Mouse (Mus musculus) hindbrain, embryonic 15.5 days (tissue): Measurements from ENCODE around the gene Aicda. TPM values are rescaled to one million over a fixed set of nuclear protein-coding genes. Genes with fewer than 3 reads are reported as not detected.
"Not testable (repeated sequence)": the region's sequence is repeated elsewhere in the genome, so short reads cannot be mapped to it uniquely, and the experiment has no call there.

Experiments used
- ATAC-seq: fragments of 200-750 bp; cut with Nextera tagmentation; 2 replicates; pipeline ENCODE4 v1.8.0; 2017; ENCODE audit warnings: low read depth, moderate number of reproducible peaks, moderate TSS enrichment; ENCODE audit not compliant: low FRiP score
- H3K27ac ChIP-seq: fragments of 300-500 bp; sonication (generic); replicated peaks from 2 replicates; pipeline ENCODE4 v1.5.1; 2015; ENCODE audit warnings: mild to moderate bottlenecking, inconsistent platforms
- H3K27me3 ChIP-seq: fragments of 300-500 bp; sonication (generic); 2 replicates; pipeline ENCODE4 v1.6.1; 2015; ENCODE audit warnings: control low read depth, inconsistent platforms
- H3K36me3 ChIP-seq: fragments of 300-500 bp; sonication (generic); 2 replicates; pipeline ENCODE4 v1.6.1; 2015; ENCODE audit warnings: control low read depth, inconsistent platforms
- H3K4me1 ChIP-seq: fragments of 300-500 bp; sonication (generic); replicated peaks from 2 replicates; pipeline ENCODE4 v1.6.1; 2015; ENCODE audit warnings: control low read depth, inconsistent platforms
- H3K4me2 ChIP-seq: fragments of 300-500 bp; sonication (generic); 2 replicates; pipeline ENCODE4 v1.6.1; 2015; ENCODE audit warnings: moderate library complexity, mild to moderate bottlenecking, inconsistent platforms
- H3K4me3 ChIP-seq: fragments of 300-500 bp; sonication (generic); 2 replicates; pipeline ENCODE4 v1.5.1; 2015; ENCODE audit warnings: mild to moderate bottlenecking, inconsistent platforms
- H3K9ac ChIP-seq: fragments of 300-500 bp; sonication (generic); 2 replicates; pipeline ENCODE4 v1.6.1; 2015; ENCODE audit warnings: inconsistent platforms
- H3K9me3 ChIP-seq: fragments of 300-500 bp; sonication (generic); 2 replicates; pipeline ENCODE4 v1.6.1; 2016; ENCODE audit warnings: control low read depth, inconsistent platforms
- WGBS: fragments of 180-500 bp; shearing (Covaris S2); methylation state at CpG from one replicate; pipeline ENCODE4 v1.1.7; 2015; 5-methylcytosine and 5-hydroxymethylcytosine counted together
- polyA plus RNA-seq: library from polyadenylated mRNA; unstranded; fragments of >200 nt; fragmentation: Nextera tagmentation; extraction: Ambion mirVana; gene quantifications from 2 replicates; pipeline ENCODE4 v1.2.1, GENCODE M21; 2015

Aicda gene
- polyA plus RNA-seq, 1 experiment from 2014 or later = 0.77 TPM

- 79% methylated on average over 11 of the region's 11 CpGs for WGBS
- Histone ChIP-seq H3K9ac (no peak overlapping the region), H3K4me2 (no peak overlapping the region), H3K9me3 (no peaks in the 10 kb centered on the region), H3K36me3 (no peaks in the 10 kb centered on the region), H3K4me1 (0 out of 2 replicates have a peak, but pooled peaks cover 2% of the 10 kb centered on the region), H3K27me3 (no peaks in the 10 kb centered on the region), H3K4me3 (no peak overlapping the region), H3K27ac (no peak overlapping the region)
- no peak for ATAC-seq
Measured at GRCm38 (mm10) chr6:122528136-122528535, 25.5 kb upstream of the Aicda start.

- Histone ChIP-seq H3K27me3 (no peaks in the 10 kb centered on the region), H3K36me3 (no peaks in the 10 kb centered on the region), H3K9ac (no peak overlapping the region), H3K9me3 (no peaks in the 10 kb centered on the region), H3K27ac (no peak overlapping the region), H3K4me3 (no peak overlapping the region), H3K4me2 (no peak overlapping the region), H3K4me1 (0 out of 2 replicates have a peak, but pooled peaks cover 4% of the 10 kb centered on the region)
- 66% methylated on average over 8 of the region's 8 CpGs for WGBS
- no peak for ATAC-seq
Measured at GRCm38 (mm10) chr6:122531466-122532174, 22.0 kb upstream of the Aicda start.

GRCm38 (mm10) chr6:122532883-122533302, 20.7 kb upstream of the Aicda start:
- 0 out of 2 replicates have a peak, but pooled peaks have one; percentile 42 for ATAC-seq
- Histone ChIP-seq H3K4me2 (peak overlapping the region; percentile 36), H3K4me1 (0 out of 2 replicates have a peak, but pooled peaks cover 4% of the 10 kb centered on the region), H3K27me3 (no peaks in the 10 kb centered on the region), H3K36me3 (no peaks in the 10 kb centered on the region), H3K9ac (no peak overlapping the region), H3K9me3 (no peaks in the 10 kb centered on the region), H3K27ac (no peak overlapping the region), H3K4me3 (no peak overlapping the region)
- WGBS = 8% methylated on average over 4 of the region's 4 CpGs

GRCm38 (mm10) chr6:122534032-122534431, 19.6 kb upstream of the Aicda start:
- H3K36me3 ChIP-seq = no peaks in the 10 kb centered on the region
- no peak overlapping the region for H3K4me2 ChIP-seq
- H3K4me3 ChIP-seq = no peak overlapping the region
- 0 out of 2 replicates have a peak, but pooled peaks cover 4% of the 10 kb centered on the region for H3K4me1 ChIP-seq
- no peaks in the 10 kb centered on the region for H3K9me3 ChIP-seq
- ATAC-seq = no peak
- no peak overlapping the region for H3K27ac ChIP-seq
- 24% methylated on average over 3 of the region's 3 CpGs for WGBS
- no peaks in the 10 kb centered on the region for H3K27me3 ChIP-seq
- H3K9ac ChIP-seq = no peak overlapping the region

- H3K9me3 ChIP-seq = no peaks in the 10 kb centered on the region
- no peak for ATAC-seq
- WGBS = 71% methylated on average over 9 of the region's 9 CpGs
- H3K9ac ChIP-seq = no peak overlapping the region
- no peak overlapping the region for H3K27ac ChIP-seq
- no peak overlapping the region for H3K4me2 ChIP-seq
- no peaks in the 10 kb centered on the region for H3K36me3 ChIP-seq
- H3K4me1 ChIP-seq = no peaks in the 10 kb centered on the region
- H3K4me3 ChIP-seq = no peak overlapping the region
- no peaks in the 10 kb centered on the region for H3K27me3 ChIP-seq
Measured at GRCm38 (mm10) chr6:122539564-122539963, 14.0 kb upstream of the Aicda start.

- H3K9ac ChIP-seq, H3K27ac ChIP-seq, H3K27me3 ChIP-seq, H3K4me2 ChIP-seq, H3K4me3 ChIP-seq, H3K9me3 ChIP-seq, ATAC-seq, H3K4me1 ChIP-seq, H3K36me3 ChIP-seq: not testable (repeated sequence)
- 80% methylated on average over 5 of the region's 5 CpGs for WGBS
Measured at GRCm38 (mm10) chr6:122542459-122542858, 11.1 kb upstream of the Aicda start.

- Histone ChIP-seq H3K27ac (no peak overlapping the region), H3K9ac (no peak overlapping the region), H3K4me2 (no peak overlapping the region), H3K27me3 (no peaks in the 10 kb centered on the region), H3K9me3 (no peaks in the 10 kb centered on the region), H3K4me1 (no peaks in the 10 kb centered on the region), H3K36me3 (no peaks in the 10 kb centered on the region), H3K4me3 (no peak overlapping the region)
- ATAC-seq = no peak
- WGBS = 85% methylated on average over 5 of the region's 5 CpGs
Measured at GRCm38 (mm10) chr6:122543574-122543973, 10.0 kb upstream of the Aicda start.

- WGBS = 85% methylated on average over 1 of the region's 1 CpGs
- ATAC-seq = no peak
- Histone ChIP-seq H3K9ac (no peak overlapping the region), H3K27me3 (no peaks in the 10 kb centered on the region), H3K4me3 (no peak overlapping the region), H3K4me1 (no peaks in the 10 kb centered on the region), H3K36me3 (no peaks in the 10 kb centered on the region), H3K27ac (no peak overlapping the region), H3K4me2 (no peak overlapping the region), H3K9me3 (no peaks in the 10 kb centered on the region)
Measured at GRCm38 (mm10) chr6:122544672-122545071, 8.9 kb upstream of the Aicda start.

GRCm38 (mm10) chr6:122545289-122545882, 8.2 kb upstream of the Aicda start:
- 86% methylated on average over 9 of the region's 9 CpGs for WGBS
- no peaks in the 10 kb centered on the region for H3K36me3 ChIP-seq
- no peaks in the 10 kb centered on the region for H3K27me3 ChIP-seq
- H3K27ac ChIP-seq = no peak overlapping the region
- H3K4me2 ChIP-seq = no peak overlapping the region
- ATAC-seq = no peak
- H3K9me3 ChIP-seq = no peaks in the 10 kb centered on the region
- H3K4me3 ChIP-seq = no peak overlapping the region
- H3K4me1 ChIP-seq = no peaks in the 10 kb centered on the region
- no peak overlapping the region for H3K9ac ChIP-seq

GRCm38 (mm10) chr6:122545948-122546347, 7.7 kb upstream of the Aicda start:
- no peaks in the 10 kb centered on the region for H3K4me1 ChIP-seq

GRCm38 (mm10) chr6:122554102-122554501, 501 bp downstream of the Aicda start:
- Histone ChIP-seq H3K36me3 (no peaks in the 10 kb centered on the region), H3K4me3 (no peak overlapping the region), H3K4me2 (no peak overlapping the region), H3K27ac (no peak overlapping the region), H3K4me1 (0 out of 2 replicates have a peak, but pooled peaks cover 4% of the 10 kb centered on the region), H3K27me3 (0 out of 2 replicates have a peak, but pooled peaks cover 2% of the 10 kb centered on the region), H3K9ac (no peak overlapping the region), H3K9me3 (no peaks in the 10 kb centered on the region)
- no peak for ATAC-seq
- 80% methylated on average over 6 of the region's 6 CpGs for WGBS

More at GRCm38 (mm10) chr6:122545948-122546347, 7.7 kb upstream of the Aicda start:
- Histone ChIP-seq H3K4me2 (no peak overlapping the region), H3K4me3 (no peak overlapping the region), H3K27ac (no peak overlapping the region), H3K9ac (no peak overlapping the region), H3K9me3 (no peaks in the 10 kb centered on the region), H3K36me3 (no peaks in the 10 kb centered on the region), H3K27me3 (no peaks in the 10 kb centered on the region)
- no peak for ATAC-seq
- WGBS = 83% methylated on average over 10 of the region's 10 CpGs

- WGBS = 50% methylated on average over 7 of the region's 7 CpGs
- H3K9me3 ChIP-seq = no peaks in the 10 kb centered on the region
- H3K4me2 ChIP-seq = no peak overlapping the region
- no peak overlapping the region for H3K27ac ChIP-seq
- H3K27me3 ChIP-seq = 0 out of 2 replicates have a peak, but pooled peaks cover 2% of the 10 kb centered on the region
- no peaks in the 10 kb centered on the region for H3K36me3 ChIP-seq
- H3K9ac ChIP-seq = no peak overlapping the region
- no peak overlapping the region for H3K4me3 ChIP-seq
- 0 out of 2 replicates have a peak, but pooled peaks cover 8% of the 10 kb centered on the region for H3K4me1 ChIP-seq
- ATAC-seq = no peak
Measured at GRCm38 (mm10) chr6:122555266-122555665, 1.7 kb downstream of the Aicda start.
